Mouse (Mus musculus) olfactory bulb, adult 2 months (tissue): ENCODE results near the gene Rad51b. TPM values are rescaled to one million over a fixed set of nuclear protein-coding genes. Genes with fewer than 3 reads are reported as not detected.

Experiments
- H3K27ac ChIP-seq: fragments of 200-500 bp; 2 replicates; pipeline ENCODE4 v1.5.1; 2012; ENCODE audit warnings: low read depth, low read length; ENCODE audit not compliant: insufficient read depth
- H3K4me1 ChIP-seq: fragments of 200-500 bp; 2 replicates; pipeline ENCODE4 v1.6.1; 2012; ENCODE audit warnings: low read length; ENCODE audit not compliant: control insufficient read depth, insufficient read depth
- H3K4me3 ChIP-seq: fragments of 200-500 bp; 2 replicates; pipeline ENCODE4 v1.5.1; 2012; ENCODE audit warnings: mild to moderate bottlenecking, low read depth, low read length, moderate library complexity; ENCODE audit not compliant: insufficient read depth
- CTCF ChIP-seq: fragments of 200-500 bp; IDR thresholded peaks from 2 replicates; pipeline ENCODE4 v1.5.1; 2012; ENCODE audit warnings: low read depth, mild to moderate bottlenecking, low read length, moderate library complexity; ENCODE audit not compliant: insufficient read depth
- POLR2A ChIP-seq: fragments of 200-500 bp; IDR thresholded peaks from 2 replicates; pipeline ENCODE4 v1.6.1; 2012; ENCODE audit warnings: mild to moderate bottlenecking, low read depth, low read length, moderate library complexity; ENCODE audit not compliant: insufficient read depth
- WGBS: fragments of 180-500 bp; shearing (Covaris S2); methylation state at CpG from one replicate; pipeline ENCODE4 v1.1.7; 2018; 5-methylcytosine and 5-hydroxymethylcytosine counted together
- polyA plus RNA-seq: library from polyadenylated mRNA; stranded (reverse); fragments of >200 nt; gene quantifications from 2 replicates; pipeline ENCODE4 v1.2.4, GENCODE M21; 2012; ENCODE audit warnings: low replicate concordance; ENCODE audit not compliant: missing spikeins, insufficient read depth, insufficient read length

The Rad51b gene
- polyA plus RNA-seq, 1 experiment = not detected

DNA sequence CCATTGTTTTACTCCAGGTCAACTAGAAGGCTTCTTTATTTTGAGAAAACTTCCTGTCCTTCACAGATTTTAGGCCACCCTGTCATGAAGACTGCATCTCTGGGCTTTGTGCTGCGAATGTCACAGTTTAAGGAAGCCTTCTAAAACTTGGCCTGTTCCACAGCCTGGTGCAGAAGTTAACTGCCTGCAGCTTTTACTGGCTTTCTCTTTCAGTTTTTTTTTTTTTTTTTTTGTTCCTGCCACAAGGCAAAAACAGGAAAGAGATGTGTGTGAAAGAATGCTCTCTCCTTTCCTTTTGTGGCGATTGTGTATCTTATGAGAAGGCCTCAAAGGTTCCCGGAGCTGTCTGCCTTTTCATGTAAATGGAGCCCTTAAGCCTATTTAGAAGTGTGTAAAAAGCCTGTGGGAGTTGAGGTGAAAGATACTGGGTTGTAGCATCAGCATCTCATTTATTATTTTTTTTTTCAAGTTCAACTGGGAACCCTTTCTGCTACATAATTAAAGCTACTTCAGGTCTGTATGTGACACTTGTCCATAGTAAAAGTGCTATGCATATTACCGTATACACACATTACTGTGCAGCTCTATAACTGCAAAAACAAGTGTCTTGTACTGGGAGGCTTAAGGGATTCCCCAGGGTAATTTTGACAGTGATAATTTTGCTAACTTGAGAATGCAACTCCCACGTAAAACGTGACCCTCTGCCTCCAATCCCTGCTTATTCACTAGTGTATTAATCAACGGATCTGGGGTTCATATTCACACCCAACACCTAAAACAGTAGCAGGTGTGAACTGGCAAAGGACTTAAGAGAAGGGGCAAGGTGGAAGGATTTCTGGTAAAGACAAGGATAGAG, 328.8 kb downstream of the Rad51b start:
- no peak overlapping the region for H3K4me3 ChIP-seq
- 72% methylated on average over 7 of the region's 7 CpGs for WGBS
- TF ChIP-seq POLR2A = no peak
- no peak for TF ChIP-seq CTCF
- no peaks in the 10 kb centered on the region for H3K4me1 ChIP-seq
- no peak overlapping the region for H3K27ac ChIP-seq

DNA sequence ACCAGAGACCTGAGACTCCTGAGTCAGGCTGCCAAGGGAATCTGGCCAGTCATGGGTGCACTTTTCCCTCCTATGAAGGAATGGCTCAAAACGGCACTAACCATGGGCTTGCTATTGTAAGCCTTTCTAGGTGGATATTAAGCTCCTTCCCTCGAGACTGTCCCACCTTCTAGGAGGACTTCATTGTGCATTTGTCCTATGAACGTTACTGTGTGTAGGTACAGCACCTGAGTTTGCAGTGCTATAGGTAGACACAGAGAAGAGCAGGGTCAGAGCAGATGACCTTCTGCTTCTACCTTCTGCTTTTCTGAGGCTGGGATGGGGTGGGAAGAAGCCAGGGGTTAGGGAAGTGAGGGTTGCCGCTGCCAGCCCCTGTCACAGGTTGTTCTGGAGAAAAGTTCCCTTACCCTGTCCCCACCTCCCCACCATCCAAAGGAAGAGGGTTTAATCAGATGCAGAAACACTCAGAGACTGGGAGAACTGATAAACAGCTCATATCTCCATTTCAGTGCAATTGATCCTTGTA, 329.5 kb downstream of the Rad51b start:
- no peak overlapping the region for H3K27ac ChIP-seq
- H3K4me1 ChIP-seq = no peaks in the 10 kb centered on the region
- TF ChIP-seq POLR2A (no peak), CTCF (no peak)
- WGBS = 78% methylated on average over 4 of the region's 4 CpGs
- no peak overlapping the region for H3K4me3 ChIP-seq

DNA sequence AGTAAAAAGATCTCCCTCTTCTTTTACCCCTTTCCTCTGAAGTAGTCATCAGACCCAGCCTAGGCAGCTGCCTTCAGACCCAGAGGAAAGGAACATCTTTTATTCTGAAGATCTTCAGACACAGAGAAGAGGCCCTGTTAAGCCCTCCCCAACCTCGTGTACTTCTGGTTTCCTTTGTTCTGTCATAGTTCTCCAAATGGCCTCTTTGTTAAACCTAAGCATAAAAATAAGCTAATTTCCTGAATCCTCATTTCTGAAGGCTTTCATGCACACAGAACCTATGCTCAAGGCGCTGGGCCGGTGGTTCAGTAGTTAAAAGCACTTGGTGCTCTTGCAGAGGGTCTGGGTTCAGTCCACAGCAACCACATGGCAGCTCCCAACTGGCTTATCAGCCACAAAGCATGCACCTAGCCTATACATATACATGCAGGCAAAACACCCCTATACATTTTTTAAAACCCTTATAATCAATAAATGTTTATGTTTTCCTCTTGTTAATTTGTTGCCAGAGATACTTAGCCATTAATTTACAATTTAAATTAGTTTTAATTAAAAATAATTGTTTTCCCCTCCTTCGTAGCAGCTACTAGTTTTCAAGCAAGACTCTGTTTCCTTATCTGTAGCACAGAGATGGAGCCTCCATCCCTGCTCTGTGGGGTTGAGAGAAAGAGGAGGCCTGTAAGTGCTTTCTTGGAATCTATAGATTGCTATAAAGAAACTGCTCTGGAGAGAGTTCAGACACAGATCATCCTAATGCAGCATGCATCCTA, 330.5 kb downstream of the Rad51b start:
- Histone ChIP-seq H3K4me3 (no peak overlapping the region), H3K27ac (no peak overlapping the region), H3K4me1 (no peaks in the 10 kb centered on the region)
- TF ChIP-seq POLR2A (no peak), CTCF (no peak)
- 70% methylated on average over 4 of the region's 4 CpGs for WGBS

DNA sequence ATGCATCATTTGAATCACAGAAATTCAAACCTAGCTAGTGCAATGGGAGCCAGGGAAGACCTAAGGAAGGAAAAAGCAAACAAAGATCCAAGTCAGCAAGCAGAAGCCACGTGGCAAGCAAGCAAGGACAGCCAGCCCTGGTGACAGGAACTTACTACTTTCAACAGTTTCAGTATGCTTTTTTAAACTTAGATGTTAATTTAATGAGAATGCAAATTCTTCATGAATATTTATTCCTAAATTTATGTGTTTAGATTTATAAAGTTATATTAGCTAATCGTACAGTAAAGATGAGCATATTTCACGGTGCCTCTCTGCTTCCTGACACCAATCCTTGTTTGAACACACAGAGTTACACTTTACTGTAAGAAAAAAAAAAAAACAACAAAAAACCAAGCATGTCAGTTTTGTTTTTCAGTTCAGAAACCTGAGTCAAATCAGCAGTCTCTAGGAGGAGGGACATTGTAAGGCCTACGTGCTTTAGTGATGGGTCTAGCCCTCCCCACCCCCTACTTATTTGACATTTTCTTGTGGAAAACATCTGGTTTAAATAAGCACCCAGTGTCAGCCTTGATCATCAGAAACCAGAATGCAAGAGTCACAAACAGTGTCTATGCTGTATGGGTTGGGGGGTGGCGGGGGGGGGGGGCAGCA, 331.2 kb downstream of the Rad51b start:
- H3K27ac ChIP-seq = no peak overlapping the region

DNA sequence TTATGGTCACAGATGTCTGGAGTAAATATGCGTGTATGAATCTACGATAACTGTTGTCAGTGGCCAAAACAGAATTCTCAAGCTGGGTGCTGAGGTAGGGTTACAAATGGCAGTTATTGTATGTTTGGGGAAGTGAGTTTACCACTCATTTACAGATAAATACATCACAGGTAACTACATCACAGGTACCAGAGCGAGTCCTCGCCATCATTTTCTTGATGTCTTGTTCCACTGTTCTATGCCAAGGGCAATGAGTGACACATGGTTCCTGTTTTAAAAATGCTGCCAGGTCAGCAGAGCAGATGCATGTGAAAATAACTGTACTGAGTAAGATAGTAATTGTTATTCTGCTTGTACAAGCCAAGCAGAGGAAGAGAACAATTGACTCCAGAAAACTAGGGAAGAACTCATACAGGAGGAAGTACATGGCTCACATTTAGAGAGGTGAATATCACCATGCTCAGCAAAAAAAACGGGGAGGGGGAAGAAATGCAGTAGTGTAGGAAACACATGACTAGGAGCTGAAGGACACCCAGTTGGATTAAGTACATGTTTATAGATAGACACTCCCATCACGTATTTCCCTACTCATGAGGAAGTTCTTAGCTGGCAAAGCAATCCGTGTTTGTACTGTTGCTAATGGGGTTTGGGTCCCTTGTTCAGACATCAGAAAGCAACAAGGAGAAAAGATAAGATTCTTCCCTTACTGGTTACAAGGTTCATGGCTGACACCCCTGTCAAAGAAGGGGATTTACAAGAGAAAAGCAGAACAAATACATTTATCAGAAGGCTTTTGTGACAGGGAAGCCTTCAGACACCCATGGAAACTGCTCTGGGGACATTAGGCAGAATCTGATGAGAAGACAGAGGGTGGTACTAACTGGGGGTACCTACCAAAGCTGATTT, 333.1 kb downstream of the Rad51b start:
- Histone ChIP-seq H3K27ac (no peak overlapping the region), H3K4me3 (no peak overlapping the region), H3K4me1 (no peaks in the 10 kb centered on the region)

More for the DNA sequence above, 331.2 kb downstream of the Rad51b start:
- 87% methylated on average over 5 of the region's 5 CpGs for WGBS
- Histone ChIP-seq H3K4me1 (no peaks in the 10 kb centered on the region), H3K4me3 (no peak overlapping the region)
- no peak for TF ChIP-seq CTCF
- TF ChIP-seq POLR2A = no peak

DNA sequence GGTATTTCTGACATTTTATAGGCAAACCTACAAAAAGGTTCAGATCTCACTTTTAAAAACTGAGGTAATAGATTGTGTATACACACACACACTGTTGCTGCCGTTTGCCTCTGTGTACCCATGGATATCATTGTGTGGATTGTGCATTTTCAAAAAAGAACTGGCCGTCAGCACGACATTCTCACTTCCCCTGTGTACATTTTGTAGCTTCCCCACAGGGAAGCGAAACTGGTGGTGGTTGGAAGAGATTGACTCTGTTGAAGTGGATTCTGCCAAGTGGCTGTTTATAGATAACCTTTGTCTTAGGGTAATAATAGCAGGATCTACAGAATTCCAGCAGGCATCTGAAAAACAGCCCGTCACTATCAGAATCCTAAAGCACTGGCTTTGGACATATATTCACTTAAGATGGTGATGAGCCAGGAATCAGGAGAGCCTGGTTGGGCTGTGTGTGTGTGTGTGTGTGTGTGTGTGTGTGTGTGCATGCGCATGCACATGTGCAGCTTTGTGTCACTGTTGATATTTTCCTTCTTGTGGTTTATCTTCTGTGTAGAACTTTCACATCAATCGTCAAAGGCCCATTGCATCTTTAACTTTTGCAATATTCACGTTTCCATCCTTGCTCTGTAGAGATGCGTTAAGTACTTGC, 336.5 kb downstream of the Rad51b start:
- 90% methylated on average over 9 of the region's 9 CpGs for WGBS
- TF ChIP-seq CTCF (no peak), POLR2A (no peak)
- Histone ChIP-seq H3K4me3 (no peak overlapping the region), H3K27ac (no peak overlapping the region), H3K4me1 (no peaks in the 10 kb centered on the region)

More for the DNA sequence above, 333.1 kb downstream of the Rad51b start:
- 88% methylated on average over 7 of the region's 7 CpGs for WGBS
- TF ChIP-seq POLR2A (no peak), CTCF (no peak)

DNA sequence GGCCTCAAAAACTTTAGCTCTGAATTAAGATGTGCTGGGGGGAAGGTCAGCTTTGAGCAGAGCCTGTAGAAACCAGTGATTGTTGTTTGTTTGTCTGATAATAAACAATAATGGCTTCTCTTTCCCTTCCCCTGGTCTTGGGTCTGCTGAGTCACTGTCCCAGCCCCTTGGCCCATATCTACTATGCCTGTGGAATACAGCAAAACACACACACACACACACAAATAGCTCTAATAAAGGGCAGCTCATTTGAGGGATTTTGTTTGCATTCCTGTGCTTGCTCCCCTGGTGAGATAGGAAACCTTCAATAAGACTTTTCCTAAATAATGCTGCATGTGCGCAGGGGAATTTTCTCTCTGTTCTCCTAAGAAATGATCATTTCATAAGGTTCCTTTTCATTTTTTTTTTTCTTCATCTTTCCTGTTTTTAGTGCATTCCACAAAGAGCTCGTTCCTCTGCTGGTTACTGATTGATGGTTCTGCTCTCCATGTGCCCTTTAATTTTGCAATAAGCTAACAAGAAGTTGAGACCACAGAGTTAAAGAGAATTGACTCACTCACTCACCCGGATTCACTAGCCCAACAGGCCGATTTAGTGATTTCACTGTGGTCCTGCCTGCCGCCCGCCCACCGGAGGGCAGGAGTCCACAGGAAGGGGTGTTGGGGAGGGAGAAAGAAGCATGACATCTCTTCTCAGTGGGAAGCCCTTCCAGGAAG, 344.6 kb downstream of the Rad51b start:
- Histone ChIP-seq H3K27ac (no peak overlapping the region), H3K4me1 (no peaks in the 10 kb centered on the region), H3K4me3 (no peak overlapping the region)
- TF ChIP-seq POLR2A (no peak), CTCF (no peak)
- 66% methylated on average over 7 of the region's 7 CpGs for WGBS
